Mouse (Mus musculus) lung, embryonic 14.5 days (tissue): ENCODE results near the gene Slc26a6. TPM values are rescaled to one million over a fixed set of nuclear protein-coding genes. Genes with fewer than 3 reads are reported as not detected.

Source experiments
- ATAC-seq: fragments of 200-750 bp; cut with Nextera tagmentation; 2 replicates; pipeline ENCODE4 v1.8.0; 2017; ENCODE audit warnings: mild to moderate bottlenecking, moderate TSS enrichment, moderate library complexity; ENCODE audit not compliant: insufficient read depth
- DNase-seq: peaks from one replicate; pipeline ENCODE4 v3.0.0-alpha.2; 2015
- H3K27ac ChIP-seq: fragments of 300-500 bp; sonication (generic); 2 replicates; pipeline ENCODE4 v1.5.1; 2014; ENCODE audit warnings: low read depth, mild to moderate bottlenecking, moderate library complexity
- H3K27me3 ChIP-seq: fragments of 300-500 bp; sonication (generic); 2 replicates; pipeline ENCODE4 v1.6.1; 2014; ENCODE audit warnings: low read length, control low read depth; ENCODE audit not compliant: insufficient read depth
- H3K36me3 ChIP-seq: fragments of 300-500 bp; sonication (generic); 2 replicates; pipeline ENCODE4 v1.6.1; 2014; ENCODE audit warnings: control low read depth; ENCODE audit not compliant: insufficient read depth
- H3K4me1 ChIP-seq: fragments of 300-500 bp; sonication (generic); 2 replicates; pipeline ENCODE4 v1.6.1; 2014; ENCODE audit warnings: antibody characterized with exemption, control low read depth; ENCODE audit not compliant: insufficient read depth
- H3K4me2 ChIP-seq: fragments of 300-500 bp; sonication (generic); 2 replicates; pipeline ENCODE4 v1.6.1; 2014; ENCODE audit warnings: mild to moderate bottlenecking
- H3K4me3 ChIP-seq: fragments of 300-500 bp; sonication (generic); 2 replicates; pipeline ENCODE4 v1.5.1; 2014; ENCODE audit warnings: low read depth, low read length
- H3K9ac ChIP-seq: fragments of 300-500 bp; sonication (generic); 2 replicates; pipeline ENCODE4 v1.6.1; 2014
- H3K9me3 ChIP-seq: fragments of 300-500 bp; sonication (generic); 2 replicates; pipeline ENCODE4 v1.6.1; 2016; ENCODE audit warnings: low read depth, low read length, control low read depth
- CTCF ChIP-seq: IDR thresholded peaks from 2 replicates; pipeline ENCODE4 v1.5.1; 2016; ENCODE audit warnings: antibody characterized with exemption, low read depth
- WGBS: fragments of 180-500 bp; shearing (Covaris S2); extraction: QIAGEN DNeasy Blood & Tissue Kit; methylation state at CpG from one replicate; pipeline ENCODE4 v1.1.7; 2014; 5-methylcytosine and 5-hydroxymethylcytosine counted together
- polyA plus RNA-seq: library from polyadenylated mRNA; unstranded; fragments of >200 nt; fragmentation: Nextera tagmentation; extraction: Ambion mirVana; gene quantifications from 2 replicates; pipeline ENCODE4 v1.2.1, GENCODE M21; 2014

The Slc26a6 gene
- polyA plus RNA-seq, 1 experiment from 2014 or later, result 10.7 TPM

DNA sequence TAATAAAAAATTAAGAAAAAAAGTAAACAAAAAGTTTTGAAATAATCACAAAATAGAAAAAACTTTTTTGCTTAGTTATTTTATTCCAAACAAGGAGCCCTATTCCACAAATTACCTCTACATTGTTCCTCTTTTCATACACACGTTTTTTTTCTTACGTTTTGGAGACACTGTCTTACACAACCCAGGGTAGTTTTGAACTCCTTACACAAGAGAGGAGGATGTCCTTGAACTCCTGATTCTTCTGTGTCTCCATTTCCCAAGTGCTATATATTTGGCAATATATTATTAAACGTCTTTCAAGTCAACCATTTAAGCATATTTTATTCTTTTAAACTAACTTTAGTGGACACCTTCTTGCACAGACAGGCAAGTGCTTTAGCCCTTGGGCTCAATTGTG lies 82.9 kb downstream of the Slc26a6 start:
- Histone ChIP-seq H3K4me3 (peak overlapping the region; percentile 97), H3K9me3 (no peaks in the 10 kb centered on the region), H3K36me3 (peaks cover 31% of the 10 kb centered on the region), H3K9ac (no peak overlapping the region), H3K27ac (no peak overlapping the region), H3K27me3 (no peaks in the 10 kb centered on the region), H3K4me1 (no peaks in the 10 kb centered on the region), H3K4me2 (peak overlapping the region; percentile 5; the same call in 1 of the 2 replicates)
- no peak for DNase-seq
- WGBS, result 10% methylated on average over 3 of the region's 3 CpGs
- no peak for ATAC-seq
- no peak for TF ChIP-seq CTCF

DNA sequence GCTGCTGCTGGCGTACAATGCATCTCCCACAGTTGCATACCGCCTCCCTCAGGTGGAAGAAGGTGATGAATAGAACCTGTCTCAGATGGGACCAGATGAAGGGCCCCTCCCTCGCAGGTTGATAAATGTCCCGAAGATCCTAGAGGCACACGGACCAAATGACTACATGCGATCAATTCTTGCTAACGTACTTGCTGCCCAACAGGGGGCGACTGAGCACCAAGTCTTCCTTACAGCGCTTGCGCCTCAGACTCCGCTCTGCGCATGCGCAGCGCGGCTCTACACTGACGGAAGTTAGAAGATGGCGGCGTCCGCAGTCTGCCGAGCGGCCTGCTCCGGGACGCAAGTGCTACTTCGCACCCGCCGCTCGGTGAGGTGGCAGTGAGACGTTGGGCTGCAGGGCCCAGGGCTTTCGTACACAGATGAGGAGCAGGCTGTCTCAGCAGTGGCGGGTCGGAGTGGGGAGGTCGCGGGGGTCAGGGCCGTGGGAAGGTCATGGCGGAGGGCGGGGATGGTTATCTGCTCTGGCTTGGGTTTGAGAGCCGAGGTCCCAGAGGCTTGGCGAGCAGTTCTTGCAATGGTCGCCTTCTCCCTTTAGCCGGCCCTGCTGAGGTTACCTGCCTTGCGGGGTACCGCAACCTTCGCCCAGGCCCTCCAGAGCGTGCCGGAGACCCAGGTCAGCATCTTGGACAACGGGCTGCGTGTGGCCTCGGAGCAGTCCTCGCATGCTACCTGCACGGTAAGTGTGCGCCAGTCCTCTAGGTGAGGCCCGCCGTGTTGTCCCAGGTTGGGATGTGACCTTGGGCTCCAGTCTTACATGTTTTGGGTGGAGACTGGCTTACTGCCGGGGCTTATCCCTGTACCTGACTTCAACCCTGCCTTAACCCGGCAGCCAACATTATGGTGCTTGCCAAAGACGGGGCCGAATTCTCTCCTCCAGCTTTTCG lies 83.6 kb downstream of the Slc26a6 start, which contains the start of gene Uqcrc1:
TSS of gene Uqcrc1 (plus strand) at position 216 of the 947 bp plus-strand sequence.
- H3K36me3 ChIP-seq, result peaks cover 36% of the 10 kb centered on the region
- peak within 1 kb of the TSS; percentile 55; the same call in 1 of the 2 replicates for H3K27ac ChIP-seq
- H3K4me1 ChIP-seq, result no peaks in the 10 kb centered on the region
- H3K9ac ChIP-seq, result peak within 1 kb of the TSS; percentile 91
- H3K9me3 ChIP-seq, result no peaks in the 10 kb centered on the region
- TF ChIP-seq CTCF, result peak; percentile 95
- WGBS, result 2% methylated on average over 58 of the region's 58 CpGs
- peak within 1 kb of the TSS; percentile 97 for H3K4me3 ChIP-seq
- peak; percentile 100 for DNase-seq
- H3K4me2 ChIP-seq, result peak within 1 kb of the TSS; percentile 86
- no peaks in the 10 kb centered on the region for H3K27me3 ChIP-seq
- ATAC-seq, result peak; percentile 87

DNA sequence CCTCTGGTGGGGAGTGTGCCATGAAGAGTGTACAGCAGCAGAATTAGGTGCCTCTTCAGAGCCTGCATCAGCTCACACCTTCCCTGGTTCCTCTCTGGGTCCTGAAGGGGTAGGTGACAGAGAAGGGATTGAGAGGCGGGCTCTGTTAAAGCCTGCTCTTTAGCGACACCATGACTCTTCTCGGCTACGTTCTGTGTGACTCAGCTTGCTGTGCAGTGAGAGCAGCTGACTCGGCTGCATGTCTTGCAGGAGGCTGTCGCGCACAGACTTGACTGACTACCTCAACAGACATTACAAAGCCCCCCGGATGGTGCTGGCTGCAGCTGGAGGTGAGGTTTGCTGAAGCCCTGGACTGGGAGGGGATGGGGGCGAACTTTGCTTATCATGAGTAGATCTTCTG lies 92.0 kb downstream of the Slc26a6 start:
- Histone ChIP-seq H3K9me3 (no peaks in the 10 kb centered on the region), H3K4me2 (no peak overlapping the region), H3K9ac (no peak overlapping the region), H3K27me3 (no peaks in the 10 kb centered on the region), H3K4me3 (no peak overlapping the region), H3K36me3 (peaks cover 92% of the 10 kb centered on the region), H3K4me1 (no peaks in the 10 kb centered on the region), H3K27ac (no peak overlapping the region)
- DNase-seq (no peak), ATAC-seq (no peak)
- no peak for TF ChIP-seq CTCF
- 65% methylated on average over 9 of the region's 9 CpGs for WGBS

DNA sequence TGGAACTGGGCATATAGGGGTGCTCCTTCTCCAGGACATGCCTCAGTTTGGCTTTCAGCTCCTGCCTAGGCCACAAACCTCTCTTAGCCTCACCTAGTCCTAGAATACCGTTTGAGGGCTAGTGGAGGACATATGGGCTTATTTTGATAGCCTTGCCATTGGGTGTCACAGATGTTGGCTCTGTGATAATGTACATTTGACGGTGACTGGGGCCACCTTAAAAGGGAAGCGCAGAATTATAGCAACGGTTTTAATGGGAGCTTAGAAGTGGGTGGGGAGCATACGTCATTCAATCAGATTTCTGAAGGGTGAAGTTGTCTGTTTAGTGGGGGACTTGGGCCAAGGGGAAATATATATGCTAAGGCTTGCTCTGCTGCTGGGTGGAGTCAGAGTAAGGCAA lies 92.5 kb downstream of the Slc26a6 start:
- Histone ChIP-seq H3K4me1 (no peaks in the 10 kb centered on the region), H3K4me3 (no peak overlapping the region), H3K9me3 (no peaks in the 10 kb centered on the region), H3K36me3 (peaks cover 92% of the 10 kb centered on the region), H3K4me2 (no peak overlapping the region), H3K27me3 (no peaks in the 10 kb centered on the region), H3K9ac (no peak overlapping the region), H3K27ac (no peak overlapping the region)
- TF ChIP-seq CTCF, result no peak
- whole genome bisulfite sequencing, result 86% methylated on average over 5 of the region's 5 CpGs
- ATAC-seq, result no peak
- DNase-seq, result no peak

GRCm38 (mm10) chr9:108949231-108949966 lies 96.3 kb downstream of the Slc26a6 start:
- no peaks in the 10 kb centered on the region for H3K4me1 ChIP-seq
- H3K27ac ChIP-seq, result peak overlapping the region; percentile 60; the same call in 1 of the 2 replicates
- H3K9ac ChIP-seq, result no peak overlapping the region
- H3K4me2 ChIP-seq, result no peak overlapping the region
- TF ChIP-seq CTCF, result no peak
- H3K9me3 ChIP-seq, result no peaks in the 10 kb centered on the region
- H3K27me3 ChIP-seq, result peaks cover 11% of the 10 kb centered on the region; the same call in 1 of the 2 replicates
- 61% methylated on average over 13 of the region's 13 CpGs for WGBS
- ATAC-seq (peak; percentile 62), DNase-seq (peak; percentile 62)
- no peak overlapping the region for H3K4me3 ChIP-seq
- H3K36me3 ChIP-seq, result peaks cover 63% of the 10 kb centered on the region

- Histone ChIP-seq H3K4me1 (no peaks in the 10 kb centered on the region), H3K36me3 (peaks cover 56% of the 10 kb centered on the region), H3K4me3 (no peak overlapping the region), H3K9me3 (no peaks in the 10 kb centered on the region), H3K27ac (peak overlapping the region; percentile 60; the same call in 1 of the 2 replicates), H3K9ac (no peak overlapping the region), H3K4me2 (no peak overlapping the region), H3K27me3 (peaks cover 11% of the 10 kb centered on the region; the same call in 1 of the 2 replicates)
- DNase-seq (no peak), ATAC-seq (peak; percentile 12)
- WGBS, result 84% methylated on average over 9 of the region's 9 CpGs
- no peak for TF ChIP-seq CTCF
Measured at GRCm38 (mm10) chr9:108949967-108950728, 97.1 kb downstream of the Slc26a6 start.
